Mouse (Mus musculus): ENCODE data around the gene Nfib. TPM values are rescaled to one million over a fixed set of nuclear protein-coding genes. Genes with fewer than 3 reads are reported as not detected.

The Nfib gene
- total RNA-seq, 4 experiments from 2014 or later, result 69.0 to 96.9 (median 80.8) TPM

DNA sequence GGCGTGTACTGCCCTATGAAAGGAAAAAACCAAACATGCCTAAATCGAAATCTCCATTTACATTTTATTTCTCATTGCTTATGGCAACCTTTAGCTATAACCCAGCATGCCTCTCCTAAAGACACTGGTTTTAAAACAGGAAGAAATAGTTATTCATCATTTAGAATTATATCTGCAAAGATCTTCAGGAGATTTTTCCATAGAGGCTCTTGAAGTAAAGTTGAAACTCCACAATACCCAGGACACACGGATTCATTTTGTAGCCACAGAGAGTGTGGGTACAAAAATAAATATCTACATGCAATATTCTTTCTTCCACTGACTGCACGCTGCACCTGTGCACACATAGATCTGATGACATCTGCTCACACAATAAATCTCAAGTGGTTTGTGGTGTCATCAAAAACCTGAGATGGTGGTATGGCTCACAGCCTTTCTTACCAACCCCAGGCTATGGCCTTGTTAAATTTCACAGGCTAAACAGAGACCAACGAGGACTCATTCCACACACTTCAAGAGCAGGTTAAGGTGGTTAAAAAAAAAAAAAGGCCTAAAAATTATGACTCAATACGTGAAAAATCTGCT is 189.2 kb downstream of the Nfib start:
- DNase-seq (ENCODE audit: low spot score in 2 of 2), result no peak

DNA sequence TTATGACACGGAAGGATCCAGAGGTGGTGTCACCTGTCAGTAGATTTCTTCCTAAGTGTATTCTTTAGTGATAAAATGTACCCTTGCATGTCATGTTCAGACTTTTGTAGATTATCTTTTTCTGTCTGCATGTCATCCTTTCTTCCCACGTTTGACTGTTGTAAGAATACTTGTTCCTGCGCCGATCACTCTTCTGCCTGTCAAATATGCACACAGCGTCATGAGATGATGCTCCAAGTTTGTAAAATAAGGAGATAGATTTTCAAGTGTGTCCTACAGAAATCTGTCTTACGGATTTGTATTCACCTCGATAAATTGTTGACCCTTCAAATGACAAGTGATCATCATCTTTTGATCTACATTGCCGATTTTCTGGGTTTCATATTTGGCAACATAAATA is 190.6 kb downstream of the Nfib start:
- DNase-seq (ENCODE audit: low spot score in 2 of 2), result no peak

DNA sequence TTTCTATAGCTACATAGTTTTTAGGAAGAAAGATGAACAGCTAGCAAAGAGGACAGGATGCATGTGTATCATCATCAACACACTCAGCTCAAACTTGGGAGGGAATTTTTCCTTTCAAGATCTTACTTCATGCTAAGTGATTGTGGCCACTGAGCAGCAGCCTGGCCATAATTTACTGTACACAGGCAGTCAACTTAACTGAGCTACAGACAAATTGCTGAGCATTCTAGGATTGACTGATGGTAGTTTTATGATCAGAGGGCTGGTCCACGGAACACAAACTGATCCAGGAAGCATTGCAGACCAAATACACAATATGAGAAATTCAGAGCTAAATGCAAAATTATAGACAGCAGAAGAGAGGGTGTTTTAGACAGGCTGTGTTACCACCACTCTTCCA is 191.2 kb downstream of the Nfib start:
- no peak for DNase-seq (ENCODE audit: low spot score in 2 of 2)

DNA sequence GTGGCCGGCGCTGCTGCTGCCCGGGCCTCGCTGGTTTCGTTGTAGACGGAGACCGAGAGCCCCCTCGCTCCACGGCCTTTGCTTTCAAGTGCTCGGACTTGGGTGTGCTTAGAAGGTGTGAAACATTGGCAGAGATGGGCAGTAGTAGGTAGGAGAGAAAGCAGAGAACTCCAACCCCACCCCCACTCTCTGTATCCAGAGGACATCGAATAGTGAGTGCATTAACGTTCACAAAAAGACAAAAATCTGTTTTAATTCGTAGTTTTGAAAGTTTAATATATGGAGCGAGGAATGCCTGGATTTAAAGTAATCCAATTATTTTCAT is 192.2 kb downstream of the Nfib start:
- no peak for DNase-seq (ENCODE audit: low spot score in 2 of 2)

DNA sequence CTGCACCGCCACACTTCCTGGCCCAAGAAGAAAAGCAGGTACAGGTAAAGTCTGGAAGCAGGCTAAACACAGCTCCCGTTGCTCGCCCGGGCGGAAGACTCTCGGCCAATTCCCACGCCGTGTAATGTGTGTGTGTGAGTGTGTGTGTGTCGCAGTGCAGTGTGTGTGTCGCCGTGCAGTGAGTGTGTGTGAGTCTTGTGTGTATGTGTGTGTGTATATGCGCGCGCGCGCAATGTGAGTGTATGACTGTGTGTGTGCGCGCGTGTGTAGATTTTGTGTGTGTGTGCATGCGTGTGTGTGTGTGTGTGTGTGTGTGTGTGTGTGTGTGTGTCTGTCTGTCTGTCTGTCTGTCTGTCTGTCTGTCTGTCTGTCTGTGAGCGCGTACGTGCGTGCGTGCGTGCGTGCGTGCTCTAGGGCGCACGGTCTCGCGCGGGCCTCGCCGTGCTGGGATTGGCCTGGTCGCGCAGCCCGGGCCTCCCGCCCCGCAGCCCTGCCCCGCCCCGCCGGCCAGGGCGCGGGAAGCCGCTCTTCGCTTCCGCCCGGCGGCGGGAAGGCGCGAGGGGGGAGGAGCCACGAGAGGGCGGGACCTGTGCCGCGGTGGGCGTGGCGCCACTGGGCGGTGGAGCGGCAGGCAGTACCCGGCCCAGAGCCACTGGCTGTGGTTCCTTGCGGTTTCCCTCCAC is 192.7 kb downstream of the Nfib start:
- peak; percentile 97 to 98 for DNase-seq (ENCODE audit: low spot score in 2 of 2)

DNA sequence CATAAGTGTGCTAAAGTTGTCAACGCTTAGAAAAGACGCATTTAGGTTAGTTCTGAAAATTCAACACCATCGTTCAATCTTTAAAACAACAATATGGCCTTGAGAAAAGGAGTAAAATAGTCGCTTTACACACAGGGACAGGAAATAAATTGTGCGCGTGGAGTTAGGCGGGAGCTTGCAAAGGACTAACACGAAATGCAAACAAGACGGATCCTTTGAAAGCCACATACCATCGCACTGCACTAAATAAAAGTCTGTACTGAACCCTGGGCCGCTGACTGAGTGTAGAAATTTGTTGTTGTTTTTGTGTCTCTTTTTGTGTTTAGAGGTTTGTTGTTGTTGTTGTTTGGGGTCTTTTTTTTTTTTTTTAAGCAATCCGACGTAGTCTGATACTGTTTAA is 193.2 kb downstream of the Nfib start:
- no peak for DNase-seq (ENCODE audit: low spot score in 2 of 2)

DNA sequence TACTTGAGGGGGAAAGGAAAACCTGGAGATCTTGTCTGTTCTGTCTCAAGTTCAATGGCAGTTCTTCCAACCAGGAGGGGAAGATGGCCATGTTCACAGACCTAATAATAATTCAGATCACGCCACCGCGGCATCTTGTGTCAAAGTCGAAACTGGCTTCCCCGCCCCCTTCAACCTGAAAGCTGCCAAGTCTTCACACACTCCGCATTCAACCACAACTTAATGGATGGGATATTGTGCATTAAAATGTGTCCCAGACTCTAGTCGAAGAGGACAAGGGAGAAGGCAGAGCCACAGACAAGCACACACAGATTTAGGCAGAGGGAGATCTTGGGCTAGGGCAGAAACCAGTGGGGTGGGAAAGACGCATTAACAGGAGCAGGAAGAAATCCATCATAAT is 194.0 kb downstream of the Nfib start:
- DNase-seq (ENCODE audit: low spot score in 2 of 2), result peak; percentile 60 to 67

DNA sequence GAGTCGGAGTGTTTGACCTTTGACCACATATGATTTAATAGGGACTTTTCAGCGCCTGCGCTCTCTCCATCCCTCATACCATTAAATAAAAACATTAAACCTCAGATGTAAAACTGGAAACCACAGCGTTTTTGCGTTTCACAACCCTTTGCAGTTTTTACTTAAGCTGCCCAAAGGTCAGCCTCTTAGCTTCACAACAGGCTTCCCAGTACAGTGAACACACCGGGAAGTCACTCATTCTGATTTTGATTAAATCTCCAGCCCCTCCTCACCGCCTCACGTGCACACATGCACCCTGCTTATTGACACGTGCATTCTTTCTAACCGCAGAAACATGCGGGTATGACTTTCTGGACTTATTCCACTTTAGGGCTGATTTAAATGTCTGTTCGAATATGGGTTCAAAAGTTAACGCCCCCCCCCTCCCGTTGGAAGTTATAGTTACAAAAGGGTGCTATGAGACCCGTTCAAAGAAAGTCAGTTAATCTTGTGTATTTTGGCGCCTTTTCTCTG is 194.5 kb downstream of the Nfib start:
- DNase-seq (ENCODE audit: low spot score in 2 of 2), result no peak

DNA sequence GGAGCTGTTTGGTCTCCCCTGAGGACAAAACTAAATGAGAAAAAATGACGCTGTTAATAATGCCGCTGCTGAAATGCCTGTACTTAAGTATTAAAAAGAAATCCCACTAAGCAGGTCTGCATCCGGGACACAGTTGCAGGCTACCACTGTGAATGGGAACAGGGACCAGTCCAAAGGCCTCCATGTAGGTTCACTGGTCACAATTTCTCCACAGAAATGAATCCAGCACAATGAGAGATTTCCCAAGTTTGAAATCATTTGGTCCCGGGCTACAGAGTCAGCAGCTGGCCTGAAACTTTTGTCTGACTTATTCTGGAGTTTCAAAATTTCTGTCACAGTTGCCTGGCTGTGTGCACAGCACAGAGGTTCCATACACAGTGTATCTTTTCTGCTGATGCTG is 195.8 kb downstream of the Nfib start:
- no peak for DNase-seq (ENCODE audit: low spot score in 2 of 2)

DNA sequence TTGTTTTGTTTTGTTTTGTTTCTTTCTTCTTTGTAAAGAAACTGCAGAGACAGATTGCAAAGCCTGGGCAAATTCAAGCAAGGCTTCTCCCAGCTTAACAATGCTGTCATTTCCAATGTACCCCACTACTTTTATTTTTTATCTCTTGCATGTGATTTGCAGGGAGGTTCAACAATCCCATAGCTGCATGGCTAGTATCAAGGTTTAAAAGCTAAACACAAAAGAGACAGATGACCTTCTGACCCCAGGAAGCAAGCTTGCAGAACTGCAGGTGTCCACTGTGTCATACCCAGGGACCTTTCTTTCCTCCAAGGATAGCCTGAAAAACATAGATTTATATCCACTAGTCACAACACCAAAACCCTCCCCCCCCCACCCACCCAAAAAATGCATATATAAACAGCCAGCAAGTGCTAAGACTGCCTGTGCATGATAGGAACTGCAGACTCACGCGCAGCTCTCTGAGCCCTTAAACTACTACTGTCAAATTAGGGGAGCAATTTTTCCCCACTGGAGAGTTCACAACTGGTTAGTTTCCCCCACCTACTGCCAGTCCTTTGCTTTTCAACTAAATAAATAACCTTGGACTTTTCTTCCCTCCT is 196.3 kb downstream of the Nfib start:
- DNase-seq (ENCODE audit: low spot score in 2 of 2), result no peak

DNA sequence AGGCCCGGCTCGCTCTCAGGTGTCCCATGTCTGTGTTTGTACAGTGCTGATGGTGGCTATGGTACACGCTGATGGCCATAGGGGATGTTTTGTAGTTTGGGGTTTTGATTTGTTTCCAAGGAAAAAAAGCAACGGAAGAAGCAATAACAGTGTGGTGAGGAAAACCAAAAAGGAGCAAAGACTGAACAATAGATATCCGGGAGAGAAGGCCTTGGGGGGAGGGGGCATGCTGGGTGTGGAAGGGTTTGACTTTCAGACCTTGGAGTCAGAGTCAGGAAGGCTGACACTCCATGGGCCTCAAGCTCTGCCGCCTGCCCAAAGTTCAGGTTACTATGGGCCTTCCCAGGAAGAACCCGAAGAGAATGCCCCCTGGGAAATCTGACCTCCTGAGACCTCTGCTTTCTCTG is 197.3 kb downstream of the Nfib start:
- DNase-seq (ENCODE audit: low spot score in 2 of 2), result no peak

DNA sequence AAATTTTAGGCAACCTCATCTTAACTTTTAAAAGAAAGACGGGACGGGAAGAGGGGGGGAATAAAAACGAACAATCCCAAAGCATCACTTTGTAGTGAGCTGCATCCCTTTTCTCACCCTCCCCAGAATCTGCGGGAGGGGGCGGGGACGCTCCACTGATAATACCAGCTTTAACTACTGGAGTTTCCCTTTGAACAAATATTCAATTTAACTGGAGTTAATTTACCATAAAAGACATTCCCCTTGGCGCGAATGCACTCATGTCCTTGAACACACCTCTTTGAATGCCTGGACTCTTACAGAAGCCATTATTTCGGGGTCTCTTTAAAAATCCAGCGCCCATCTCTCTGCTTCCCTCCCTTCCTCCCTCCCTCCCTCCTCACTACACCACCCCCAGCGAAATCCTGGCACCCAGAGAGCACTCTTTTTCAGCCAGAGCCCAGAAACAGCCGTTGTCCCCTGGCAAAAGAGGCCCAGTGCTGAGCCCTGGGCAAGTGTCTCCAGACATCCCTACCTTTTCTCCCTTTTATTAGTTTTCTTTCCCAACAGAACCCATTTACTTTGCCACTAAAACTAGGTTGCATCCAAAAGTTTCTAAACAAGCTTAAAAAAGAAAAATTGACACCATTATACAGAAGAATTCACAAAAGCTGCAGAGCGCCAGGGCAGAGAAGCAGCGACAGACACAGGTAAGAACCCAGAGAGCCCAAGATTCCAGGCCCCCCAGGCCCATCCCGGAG is 197.8 kb downstream of the Nfib start:
- DNase-seq (ENCODE audit: low spot score in 2 of 2), result peak; percentile 44 to 57

DNA sequence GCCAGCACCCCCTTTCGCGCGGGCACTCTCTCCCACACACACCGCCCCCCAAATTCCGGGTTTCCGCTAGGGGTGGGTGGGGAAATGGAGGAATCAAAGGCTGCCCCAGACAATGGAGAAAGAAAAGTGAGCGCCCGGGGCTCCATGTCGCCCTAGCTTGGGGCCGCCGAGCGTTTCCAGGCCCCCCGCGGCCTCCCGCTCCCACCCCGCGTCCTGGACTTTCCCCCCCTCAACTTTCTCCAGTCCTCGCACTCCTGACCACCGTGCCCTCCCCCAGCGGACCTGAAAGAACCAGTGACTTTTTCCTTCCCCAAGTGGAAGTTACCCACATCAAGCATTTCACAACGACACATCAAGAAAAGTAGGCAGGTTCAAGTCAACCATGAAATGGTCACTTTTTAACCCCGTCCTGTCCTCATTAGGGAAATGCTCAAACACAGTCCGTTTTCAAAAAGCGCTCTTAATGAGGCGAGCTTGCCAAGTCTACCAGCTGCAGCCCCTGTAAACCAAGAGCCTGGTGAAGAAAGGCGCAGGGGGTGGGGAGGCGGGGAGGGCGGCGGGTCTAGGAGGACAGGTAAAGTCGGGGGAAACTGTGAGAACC is 198.7 kb downstream of the Nfib start:
- no peak for DNase-seq (ENCODE audit: low spot score in 2 of 2)

DNA sequence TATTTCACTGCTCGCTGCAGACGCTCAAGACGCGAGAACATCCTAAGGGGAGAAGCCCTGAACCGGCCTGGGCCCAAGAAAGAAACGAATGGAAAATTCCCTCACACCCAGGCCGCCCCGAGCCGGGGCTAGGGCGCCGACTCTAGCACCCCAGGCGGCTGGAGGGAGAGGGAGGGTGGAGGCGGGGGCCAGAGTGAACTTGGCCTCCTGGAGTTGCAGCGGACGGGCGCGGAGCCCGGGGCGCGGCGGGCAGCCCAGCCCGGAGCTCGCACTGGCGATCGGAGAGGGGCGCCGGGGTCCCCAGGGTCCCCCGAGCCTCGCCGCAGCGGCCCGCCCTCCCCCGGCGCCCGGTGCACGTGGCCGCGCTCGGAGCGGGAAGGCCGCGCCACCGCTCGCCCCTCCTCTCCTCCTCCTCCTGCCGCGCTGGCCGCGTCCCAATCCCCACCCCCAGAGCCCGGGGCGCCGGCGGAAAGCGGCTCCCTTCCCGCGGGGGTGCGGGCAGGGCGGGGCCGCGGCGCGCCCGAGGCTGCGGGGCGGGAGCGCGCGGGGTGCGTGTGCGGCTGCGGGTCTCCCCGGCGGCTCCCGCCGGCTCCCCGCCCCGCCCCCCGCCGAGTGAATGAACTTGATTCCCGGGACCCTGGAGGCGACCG is 199.3 kb downstream of the Nfib start:
- DNase-seq (ENCODE audit: low spot score in 2 of 2), result peak; percentile 91 to 93

DNA sequence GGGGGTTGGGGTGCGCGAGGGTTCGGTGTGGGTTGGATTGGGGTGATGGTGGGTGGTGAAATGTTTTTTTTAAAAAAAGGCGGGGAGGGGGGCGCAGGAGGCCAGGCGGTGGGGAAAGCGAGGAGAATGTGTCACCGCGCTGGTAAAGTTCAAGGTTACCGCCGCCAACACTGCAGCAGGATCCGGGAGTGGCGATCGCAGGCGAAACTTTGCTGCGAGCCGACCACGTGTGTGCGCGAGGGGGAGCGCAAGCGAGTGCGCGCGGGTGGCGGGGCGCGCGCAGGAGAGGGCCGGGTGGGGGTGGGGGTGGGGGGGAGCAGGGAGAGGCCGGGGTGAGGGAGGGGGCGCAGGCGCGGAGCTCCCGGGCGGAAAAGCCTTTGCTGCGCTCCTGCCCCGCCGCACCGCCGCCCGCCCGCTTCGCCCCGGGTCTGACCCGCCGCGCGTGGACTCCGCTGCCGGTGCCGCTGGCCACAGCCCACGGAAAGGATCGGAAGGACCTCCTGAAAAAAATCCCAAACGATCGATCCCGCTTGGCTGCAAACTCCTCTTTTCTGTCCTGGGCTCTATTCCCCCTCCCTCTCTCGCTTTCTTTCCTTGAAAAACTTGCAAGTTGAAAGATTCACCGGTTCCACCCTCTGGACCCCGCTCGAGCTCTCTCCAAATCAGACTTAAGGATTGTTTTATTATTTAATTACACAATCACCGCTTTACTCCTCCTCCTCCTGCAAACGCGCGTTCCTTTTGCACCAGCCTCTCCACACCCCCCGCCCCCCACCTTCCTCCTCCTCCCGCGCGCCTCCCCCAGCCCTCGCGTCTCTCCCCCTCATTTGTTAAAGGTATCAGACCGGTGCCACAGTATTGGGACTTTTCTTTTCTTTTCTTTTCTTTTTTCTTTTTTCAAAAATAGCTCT is 200.2 kb downstream of the Nfib start:
- peak; percentile 52 to 66 for DNase-seq (ENCODE audit: low spot score in 2 of 2)

DNA sequence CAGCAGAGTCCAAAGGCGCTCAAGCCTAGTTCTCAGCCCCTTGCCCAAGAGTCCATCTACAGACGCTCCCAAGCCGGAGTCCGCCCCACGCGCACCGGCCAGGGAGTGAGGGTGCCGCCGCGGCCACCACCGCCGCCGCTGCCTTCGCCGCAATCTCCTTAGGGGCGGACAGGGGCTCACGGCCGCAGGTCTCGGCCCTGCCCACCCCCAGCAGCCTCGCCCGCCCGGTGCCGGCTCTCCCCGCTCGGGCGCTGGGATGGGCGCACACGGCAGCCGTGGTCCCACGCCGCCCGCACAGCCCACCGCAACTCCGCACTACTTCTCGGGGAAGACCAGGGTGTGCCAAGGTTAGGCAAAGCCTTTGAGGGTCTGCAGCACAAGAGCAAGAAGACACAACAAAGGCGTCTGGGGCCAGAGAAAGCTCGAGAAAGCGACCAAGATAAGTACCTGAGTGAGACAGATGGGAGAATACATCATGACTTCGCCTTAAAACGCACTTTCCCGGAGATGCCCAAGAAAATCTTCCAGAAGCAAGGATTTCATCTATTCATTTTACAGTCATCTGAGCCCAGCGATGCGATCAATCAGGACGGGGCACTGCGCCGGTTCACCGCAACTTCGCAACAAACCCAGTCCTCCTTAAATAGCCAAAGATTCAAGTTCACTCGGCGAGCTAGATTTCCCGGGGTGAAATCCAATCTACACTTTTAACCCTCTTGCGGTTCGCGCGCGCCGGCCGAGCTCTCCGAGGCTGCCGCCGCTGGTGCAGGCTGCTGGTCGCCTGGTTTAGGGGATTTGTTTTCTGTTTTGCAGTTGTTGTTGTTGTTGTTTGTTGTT is 201.0 kb downstream of the Nfib start:
- DNase-seq (ENCODE audit: low spot score in 2 of 2), result peak; percentile 35 to 46

DNA sequence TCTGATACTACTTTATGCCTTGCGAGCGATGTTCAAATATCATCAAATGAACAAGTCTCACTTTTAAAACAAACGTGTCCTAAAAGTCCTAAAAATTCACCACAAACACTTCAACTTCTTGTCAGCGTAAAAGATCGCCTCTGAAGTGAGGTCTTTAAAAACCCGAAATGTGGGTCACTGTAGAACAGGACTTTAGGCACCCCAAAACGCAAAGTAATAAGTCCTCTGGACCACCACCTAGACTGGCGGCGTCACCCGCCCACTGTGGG is 201.6 kb downstream of the Nfib start:
- no peak for DNase-seq (ENCODE audit: low spot score in 2 of 2)

DNA sequence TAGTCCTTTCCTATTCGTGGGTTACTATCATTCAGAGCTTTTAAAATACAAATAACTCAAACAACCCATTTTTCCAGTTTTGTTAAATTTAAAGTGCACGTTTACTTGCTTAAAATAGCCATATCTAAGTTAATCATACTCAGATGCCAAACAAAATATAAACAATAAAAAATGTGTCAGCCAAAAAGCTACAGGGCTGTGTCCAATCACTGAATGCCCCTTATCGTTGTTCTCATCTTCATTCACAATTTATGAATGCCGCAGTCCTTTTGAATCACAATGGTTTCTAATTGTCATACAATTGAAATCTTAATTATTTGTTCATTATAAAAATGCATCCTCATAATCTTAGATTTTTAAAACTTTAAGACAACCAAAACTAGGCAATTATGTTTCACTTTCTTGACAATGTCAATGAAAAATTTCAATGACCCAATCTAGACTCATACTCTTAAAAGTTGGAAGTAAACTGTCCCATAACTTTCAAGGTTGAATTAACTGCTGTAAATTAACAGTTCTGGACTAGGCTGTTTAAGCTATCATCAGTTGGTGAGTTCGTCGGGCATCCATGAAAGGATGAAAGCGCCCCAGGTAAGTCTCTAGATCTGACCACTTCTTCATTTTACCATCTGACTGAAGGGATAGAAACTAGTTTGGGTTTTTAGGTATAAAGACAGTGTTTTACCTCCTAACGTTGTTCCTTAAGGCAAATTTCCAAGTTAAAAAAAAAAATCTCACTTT is 202.1 kb downstream of the Nfib start:
- DNase-seq (ENCODE audit: low spot score in 2 of 2), result no peak

DNA sequence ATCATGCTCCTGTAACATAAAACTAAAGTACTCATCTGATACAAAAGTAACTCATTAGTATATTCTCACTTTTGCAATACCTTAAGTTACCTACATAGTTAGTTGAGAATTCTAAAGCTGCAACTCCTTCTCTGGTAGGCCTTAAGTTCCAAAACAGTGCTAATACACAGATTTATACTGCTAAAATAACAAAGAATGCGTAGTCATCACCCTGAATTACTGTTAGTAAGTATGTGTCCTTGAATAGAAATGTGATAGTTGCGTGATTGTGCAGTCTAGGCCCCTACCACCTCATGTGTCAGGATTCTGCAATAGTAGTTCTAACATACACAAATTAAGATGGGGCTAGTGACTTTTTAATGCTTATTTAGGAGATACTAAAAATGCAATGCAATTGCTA is 202.9 kb downstream of the Nfib start:
- DNase-seq (ENCODE audit: low spot score in 2 of 2), result no peak

All from gastrocnemius, adult 8-10 months (tissue).